Mouse (Mus musculus) heart, embryonic 13.5 days (tissue): Measurements from ENCODE around the gene Gipc2. TPM values are rescaled to one million over a fixed set of nuclear protein-coding genes. Genes with fewer than 3 reads are reported as not detected.
"Not testable (repeated sequence)": the region's sequence is repeated elsewhere in the genome, so short reads cannot be mapped to it uniquely, and the experiment has no call there.

ENCODE experiments used
- ATAC-seq: fragments of 200-750 bp; cut with Nextera tagmentation; 2 replicates; pipeline ENCODE4 v1.8.0; 2017; ENCODE audit warnings: moderate TSS enrichment; ENCODE audit not compliant: insufficient number of reproducible peaks, low FRiP score, low TSS enrichment; ENCODE audit errors: extremely low read depth
- H3K27ac ChIP-seq: fragments of 300-500 bp; sonication (generic); replicated peaks from 2 replicates; pipeline ENCODE4 v1.5.1; 2015; ENCODE audit warnings: moderate library complexity, mild to moderate bottlenecking, inconsistent platforms
- H3K27me3 ChIP-seq: fragments of 300-500 bp; sonication (generic); replicated peaks from 2 replicates; pipeline ENCODE4 v1.6.1; 2015; ENCODE audit warnings: mild to moderate bottlenecking, inconsistent platforms
- H3K36me3 ChIP-seq: fragments of 300-500 bp; sonication (generic); 2 replicates; pipeline ENCODE4 v1.6.1; 2015; ENCODE audit warnings: mild to moderate bottlenecking, inconsistent platforms
- H3K4me1 ChIP-seq: fragments of 300-500 bp; sonication (generic); 2 replicates; pipeline ENCODE4 v1.6.1; 2015; ENCODE audit warnings: inconsistent platforms
- H3K4me2 ChIP-seq: fragments of 300-500 bp; sonication (generic); 2 replicates; pipeline ENCODE4 v1.6.1; 2015; ENCODE audit warnings: inconsistent platforms, mild to moderate bottlenecking, moderate library complexity
- H3K4me3 ChIP-seq: fragments of 300-500 bp; sonication (generic); 2 replicates; pipeline ENCODE4 v1.5.1; 2015; ENCODE audit warnings: moderate library complexity, mild to moderate bottlenecking, inconsistent platforms
- H3K9ac ChIP-seq: fragments of 300-500 bp; sonication (generic); 2 replicates; pipeline ENCODE4 v1.6.1; 2015; ENCODE audit warnings: inconsistent platforms, mild to moderate bottlenecking, moderate library complexity
- H3K9me3 ChIP-seq: fragments of 300-500 bp; sonication (generic); 2 replicates; pipeline ENCODE4 v1.6.1; 2016; ENCODE audit warnings: inconsistent platforms
- WGBS: fragments of 180-500 bp; shearing (Covaris S2); methylation state at CpG from one replicate; pipeline ENCODE4 v1.1.7; 2015; ENCODE audit warnings: mixed read lengths; 5-methylcytosine and 5-hydroxymethylcytosine counted together
- polyA plus RNA-seq: library from polyadenylated mRNA; unstranded; fragments of >200 nt; fragmentation: Nextera tagmentation; extraction: Ambion mirVana; gene quantifications from 2 replicates; pipeline ENCODE4 v1.2.1, GENCODE M21; 2015

Gipc2 gene
- polyA plus RNA-seq, 1 experiment from 2014 or later: 4.6 TPM

DNA sequence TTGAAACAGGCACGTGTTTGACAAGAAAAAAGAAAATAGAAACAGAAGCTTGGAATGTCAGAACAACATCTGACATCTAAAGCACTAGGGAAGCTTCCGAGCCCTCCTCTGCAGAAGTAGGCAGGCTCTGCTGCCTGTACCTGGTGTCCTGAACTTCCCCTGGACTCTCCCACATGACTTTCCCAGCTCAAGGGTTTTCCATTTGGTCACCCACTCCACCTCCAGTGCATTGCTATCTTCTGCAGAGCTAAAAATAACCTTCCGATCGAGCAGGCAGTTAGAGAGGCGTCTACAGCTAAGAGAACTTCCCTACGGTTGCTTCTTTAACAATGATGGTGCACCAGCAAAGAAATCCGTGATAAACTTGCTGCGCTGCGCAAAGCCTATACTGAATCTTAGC lies 32.4 kb downstream of the Gipc2 start:
- H3K27ac ChIP-seq: peak overlapping the region; percentile 94
- H3K36me3 ChIP-seq: no peaks in the 10 kb centered on the region
- peak; percentile 84; the same call in 1 of the 2 replicates for ATAC-seq
- 14% methylated on average over 9 of the region's 9 CpGs for WGBS
- H3K9me3 ChIP-seq: no peaks in the 10 kb centered on the region
- peak overlapping the region; percentile 61 for H3K9ac ChIP-seq
- peaks cover 34% of the 10 kb centered on the region for H3K4me1 ChIP-seq
- H3K4me2 ChIP-seq: peak overlapping the region; percentile 55
- peak overlapping the region; percentile 4; the same call in 1 of the 2 replicates for H3K4me3 ChIP-seq
- no peaks in the 10 kb centered on the region for H3K27me3 ChIP-seq

DNA sequence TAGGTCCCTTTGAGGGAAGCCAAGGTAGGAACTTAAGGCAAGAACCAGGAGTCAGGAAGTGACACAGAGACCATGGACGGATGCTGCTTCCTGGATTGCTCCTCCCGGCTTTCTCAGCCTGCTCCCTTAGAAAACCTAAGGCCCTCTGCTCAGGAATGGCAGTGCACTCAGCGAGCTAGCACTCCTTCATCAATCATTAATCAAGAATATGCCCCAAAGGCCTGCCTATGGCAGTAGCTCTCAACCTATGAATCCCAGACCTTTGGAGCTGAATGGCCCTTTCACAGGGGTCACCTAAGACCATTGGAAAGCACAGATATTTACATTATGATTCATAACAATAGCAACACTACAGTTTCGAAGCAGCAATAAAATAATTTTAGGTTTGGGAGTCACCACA lies 35.1 kb downstream of the Gipc2 start:
- Histone ChIP-seq H3K27ac (no peak overlapping the region), H3K9ac (no peak overlapping the region), H3K27me3 (no peaks in the 10 kb centered on the region), H3K4me2 (no peak overlapping the region), H3K4me3 (no peak overlapping the region), H3K36me3 (peaks cover 2% of the 10 kb centered on the region; the same call in 1 of the 2 replicates), H3K4me1 (peaks cover 25% of the 10 kb centered on the region), H3K9me3 (no peaks in the 10 kb centered on the region)
- WGBS: 80% methylated on average over 4 of the region's 4 CpGs
- no peak for ATAC-seq

DNA sequence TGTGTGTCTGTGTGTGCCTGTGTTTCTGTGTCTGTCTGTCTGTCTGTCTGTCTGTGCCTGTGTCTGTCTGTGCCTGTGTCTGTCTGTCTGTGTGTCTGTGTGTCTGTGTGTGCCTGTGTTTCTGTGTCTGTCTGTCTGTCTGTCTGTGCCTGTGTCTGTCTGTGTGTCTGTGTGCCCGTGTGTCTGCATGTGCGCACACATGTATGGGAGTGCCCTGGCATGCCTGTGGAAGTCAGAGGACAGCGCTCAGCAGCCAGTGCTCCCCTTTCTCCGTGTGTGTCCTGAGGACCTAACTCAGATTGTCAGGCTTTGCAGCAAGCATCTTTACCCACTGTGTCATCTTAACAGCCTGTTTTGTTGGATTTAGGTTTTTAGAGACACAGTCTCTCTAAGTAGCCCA lies 36.6 kb downstream of the Gipc2 start:
- H3K9me3 ChIP-seq, H3K4me3 ChIP-seq, H3K36me3 ChIP-seq, H3K4me2 ChIP-seq, H3K9ac ChIP-seq, H3K27me3 ChIP-seq, H3K27ac ChIP-seq, ATAC-seq: not testable (repeated sequence)
- H3K4me1 ChIP-seq: peaks cover 15% of the 10 kb centered on the region
- 87% methylated on average over 4 of the region's 4 CpGs for WGBS

- H3K4me3 ChIP-seq: no peak overlapping the region
- peaks cover 2% of the 10 kb centered on the region; the same call in 1 of the 2 replicates for H3K36me3 ChIP-seq
- H3K4me2 ChIP-seq: no peak overlapping the region
- no peaks in the 10 kb centered on the region for H3K9me3 ChIP-seq
- no peak overlapping the region for H3K27ac ChIP-seq
- no peaks in the 10 kb centered on the region for H3K27me3 ChIP-seq
- WGBS: 82% methylated on average over 7 of the region's 7 CpGs
- H3K4me1 ChIP-seq: peaks cover 7% of the 10 kb centered on the region
- no peak overlapping the region for H3K9ac ChIP-seq
- no peak for ATAC-seq
Observed at GRCm38 (mm10) chr3:152128631-152129030, 37.4 kb downstream of the Gipc2 start.

DNA sequence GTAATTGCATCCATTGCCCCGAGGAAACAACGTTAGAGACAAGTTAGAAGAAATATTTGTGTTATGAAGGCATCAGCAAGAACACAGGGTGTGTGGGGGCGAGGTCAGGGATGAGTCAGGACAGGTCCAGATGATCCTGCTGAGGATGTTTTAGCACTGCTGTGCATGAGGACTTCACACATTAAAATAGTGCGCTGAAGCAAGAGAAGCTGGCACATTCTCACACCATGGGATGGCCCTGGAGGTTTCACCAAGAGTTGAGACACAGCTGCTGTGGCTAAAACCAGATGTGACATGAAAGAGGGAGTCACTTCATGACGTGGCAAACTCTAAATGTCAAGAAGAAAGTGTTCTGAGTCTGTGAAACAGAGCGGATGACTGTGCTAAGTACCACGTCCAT lies 38.9 kb downstream of the Gipc2 start:
- H3K9me3 ChIP-seq: no peaks in the 10 kb centered on the region
- H3K4me2 ChIP-seq: no peak overlapping the region
- ATAC-seq: no peak
- H3K27me3 ChIP-seq: no peaks in the 10 kb centered on the region
- H3K4me1 ChIP-seq: peaks cover 11% of the 10 kb centered on the region
- no peak overlapping the region for H3K9ac ChIP-seq
- H3K4me3 ChIP-seq: no peak overlapping the region
- H3K27ac ChIP-seq: no peak overlapping the region
- 68% methylated on average over 7 of the region's 7 CpGs for WGBS
- peaks cover 2% of the 10 kb centered on the region; the same call in 1 of the 2 replicates for H3K36me3 ChIP-seq

- Histone ChIP-seq H3K4me1 (peaks cover 54% of the 10 kb centered on the region), H3K27ac (peak overlapping the region; percentile 93), H3K4me3 (no peak overlapping the region), H3K36me3 (peaks cover 2% of the 10 kb centered on the region; the same call in 1 of the 2 replicates), H3K9ac (no peak overlapping the region; the same call in 1 of the 2 replicates), H3K9me3 (no peaks in the 10 kb centered on the region), H3K27me3 (no peaks in the 10 kb centered on the region), H3K4me2 (peak overlapping the region; percentile 53)
- 57% methylated on average over 3 of the region's 3 CpGs for WGBS
- peak; percentile 89 for ATAC-seq
Observed at GRCm38 (mm10) chr3:152122720-152123119, 43.3 kb downstream of the Gipc2 start.

GRCm38 (mm10) chr3:152122101-152122500 lies 43.9 kb downstream of the Gipc2 start:
- Histone ChIP-seq H3K4me1 (peaks cover 54% of the 10 kb centered on the region), H3K27ac (peak overlapping the region; percentile 93), H3K4me2 (peak overlapping the region; percentile 53), H3K4me3 (no peak overlapping the region), H3K9ac (peak overlapping the region; percentile 67), H3K9me3 (no peaks in the 10 kb centered on the region), H3K27me3 (no peaks in the 10 kb centered on the region), H3K36me3 (peaks cover 2% of the 10 kb centered on the region; the same call in 1 of the 2 replicates)
- no peak for ATAC-seq
- WGBS: 9% methylated on average over 6 of the region's 6 CpGs

DNA sequence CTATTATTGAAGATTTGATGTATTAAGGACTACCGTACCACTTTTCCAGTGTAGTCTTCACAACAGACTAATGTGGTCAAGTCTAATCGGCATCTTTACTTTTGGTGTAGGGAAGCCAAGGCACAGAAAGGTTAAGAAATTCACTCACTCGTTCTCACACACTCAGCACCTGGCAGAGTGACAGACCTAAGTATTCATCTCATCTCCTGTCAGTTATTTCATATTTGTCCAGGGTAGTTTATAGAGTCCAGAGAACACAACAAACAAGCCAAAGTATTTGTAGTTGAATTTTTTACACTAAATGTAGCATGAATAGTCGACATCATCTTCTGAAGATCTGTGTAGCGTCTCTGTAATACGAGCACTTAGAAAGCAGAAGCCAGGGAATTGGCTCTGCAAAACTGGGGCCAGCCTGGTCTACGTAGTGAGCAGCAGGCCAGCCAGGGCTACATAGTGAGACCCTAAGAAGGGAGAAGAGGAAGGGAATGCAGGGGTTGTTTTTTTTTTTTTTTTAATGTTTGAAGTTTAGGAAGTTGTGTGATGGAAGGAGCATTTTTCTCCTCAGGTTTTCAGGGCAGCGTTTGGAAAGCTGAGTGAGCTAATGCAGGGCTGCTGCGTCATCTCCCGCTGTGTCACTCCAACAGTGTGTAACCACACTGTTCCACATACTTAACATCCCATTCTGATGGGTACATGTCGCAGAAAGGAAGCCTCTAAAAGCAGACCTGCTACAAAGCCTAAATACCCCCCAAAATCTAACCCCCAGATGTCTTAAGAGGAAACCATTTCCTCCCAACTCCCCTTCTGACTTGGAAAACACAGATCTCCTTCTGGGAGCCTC lies 44.6 kb downstream of the Gipc2 start:
- peak overlapping the region; percentile 53 for H3K4me2 ChIP-seq
- no peak for ATAC-seq

DNA sequence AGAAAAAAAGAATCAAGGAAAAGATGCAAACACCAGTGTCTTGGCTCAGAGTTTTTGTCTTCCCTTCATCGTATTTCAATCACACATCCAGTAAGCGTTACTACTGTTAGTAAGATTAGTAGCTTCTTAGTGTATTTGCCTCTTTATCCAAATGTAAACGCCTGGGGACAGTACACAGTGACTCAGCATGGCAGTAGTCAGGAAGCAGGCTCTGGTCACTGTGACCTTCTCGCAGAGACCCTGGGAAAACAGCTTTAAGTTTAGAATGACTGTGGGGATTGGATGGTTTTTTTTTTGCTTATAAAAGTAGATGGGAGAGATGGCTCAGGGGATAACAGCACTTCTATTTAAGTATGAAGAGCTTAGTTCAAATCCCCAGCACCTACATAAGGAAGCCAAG lies 46.0 kb downstream of the Gipc2 start:
- Histone ChIP-seq H3K9ac (no peak overlapping the region), H3K4me3 (no peak overlapping the region), H3K36me3 (no peaks in the 10 kb centered on the region), H3K9me3 (no peaks in the 10 kb centered on the region), H3K4me1 (peaks cover 62% of the 10 kb centered on the region), H3K27ac (peak overlapping the region; percentile 10; the same call in 1 of the 2 replicates), H3K4me2 (no peak overlapping the region), H3K27me3 (no peaks in the 10 kb centered on the region)
- 0 out of 2 replicates have a peak, but pooled peaks have one; percentile 26 for ATAC-seq
- 42% methylated on average over 4 of the region's 4 CpGs for WGBS

More for the DNA sequence above, 44.6 kb downstream of the Gipc2 start:
- H3K9ac ChIP-seq: peak overlapping the region; percentile 67
- no peaks in the 10 kb centered on the region for H3K27me3 ChIP-seq
- H3K36me3 ChIP-seq: peaks cover 2% of the 10 kb centered on the region; the same call in 1 of the 2 replicates
- H3K4me1 ChIP-seq: peaks cover 54% of the 10 kb centered on the region
- H3K9me3 ChIP-seq: no peaks in the 10 kb centered on the region
- H3K4me3 ChIP-seq: no peak overlapping the region
- 62% methylated on average over 11 of the region's 11 CpGs for WGBS
- peak overlapping the region; percentile 93 for H3K27ac ChIP-seq

DNA sequence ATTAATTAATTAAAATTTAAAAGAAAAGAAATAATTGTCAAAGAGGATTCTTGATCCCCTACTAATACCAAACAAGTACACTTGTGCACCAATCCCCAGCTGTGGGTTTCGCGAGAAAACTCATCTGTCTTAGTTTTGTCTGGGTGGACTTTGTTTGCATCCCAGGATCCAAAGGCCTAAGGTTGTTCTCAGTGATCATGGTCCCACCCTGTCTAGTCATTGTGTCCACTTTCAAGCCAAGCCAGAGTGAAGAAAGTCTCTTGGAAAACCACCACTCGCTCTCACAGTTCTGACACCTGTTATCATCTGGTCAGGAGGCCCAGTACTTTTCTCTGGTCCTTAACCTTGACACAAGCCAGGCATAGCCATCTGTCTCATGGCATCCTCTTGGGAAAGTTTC lies 48.1 kb downstream of the Gipc2 start:
- Histone ChIP-seq H3K27ac (no peak overlapping the region), H3K9ac (no peak overlapping the region), H3K4me1 (peaks cover 75% of the 10 kb centered on the region), H3K27me3 (no peaks in the 10 kb centered on the region), H3K4me3 (no peak overlapping the region), H3K36me3 (no peaks in the 10 kb centered on the region), H3K9me3 (no peaks in the 10 kb centered on the region), H3K4me2 (no peak overlapping the region)
- ATAC-seq: no peak
- 78% methylated on average over 3 of the region's 3 CpGs for WGBS

GRCm38 (mm10) chr3:152116140-152116539 lies 49.9 kb downstream of the Gipc2 start:
- WGBS: 81% methylated on average over 3 of the region's 3 CpGs
- no peak overlapping the region for H3K9ac ChIP-seq
- H3K27ac ChIP-seq: no peak overlapping the region

More at GRCm38 (mm10) chr3:152116140-152116539, 49.9 kb downstream of the Gipc2 start:
- no peak for ATAC-seq
- Histone ChIP-seq H3K27me3 (no peaks in the 10 kb centered on the region), H3K9me3 (no peaks in the 10 kb centered on the region), H3K4me2 (no peak overlapping the region), H3K36me3 (no peaks in the 10 kb centered on the region), H3K4me1 (peaks cover 61% of the 10 kb centered on the region), H3K4me3 (no peak overlapping the region)
